Mouse (Mus musculus) heart, embryonic 12.5 days (tissue): ENCODE data around the gene Jmjd4. TPM values are rescaled to one million over a fixed set of nuclear protein-coding genes. Genes with fewer than 3 reads are reported as not detected.
A peak's percentile ranks its signal among the peaks of the same experiment; 100 is the strongest.

Source experiments
- ATAC-seq: fragments of 200-750 bp; cut with Nextera tagmentation; 2 replicates; pipeline ENCODE4 v1.8.0; 2017; ENCODE audit warnings: moderate TSS enrichment, moderate library complexity; ENCODE audit not compliant: insufficient number of reproducible peaks, low FRiP score
- H3K27ac ChIP-seq: fragments of 300-500 bp; sonication (generic); 2 replicates; pipeline ENCODE4 v1.5.1; 2016; ENCODE audit warnings: mild to moderate bottlenecking, moderate library complexity; ENCODE audit not compliant: poor library complexity, severe bottlenecking
- H3K27me3 ChIP-seq: fragments of 300-500 bp; sonication (generic); replicated peaks from 2 replicates; pipeline ENCODE4 v1.6.1; 2016; ENCODE audit warnings: mild to moderate bottlenecking, moderate library complexity
- H3K36me3 ChIP-seq: fragments of 300-500 bp; sonication (generic); 2 replicates; pipeline ENCODE4 v1.6.1; 2016; ENCODE audit warnings: mild to moderate bottlenecking, moderate library complexity
- H3K4me1 ChIP-seq: fragments of 300-500 bp; sonication (generic); replicated peaks from 2 replicates; pipeline ENCODE4 v1.6.1; 2016; ENCODE audit warnings: mild to moderate bottlenecking
- H3K4me2 ChIP-seq: fragments of 300-500 bp; sonication (generic); 2 replicates; pipeline ENCODE4 v1.6.1; 2016; ENCODE audit warnings: mild to moderate bottlenecking, moderate library complexity
- H3K4me3 ChIP-seq: fragments of 300-500 bp; sonication (generic); 2 replicates; pipeline ENCODE4 v1.5.1; 2016; ENCODE audit warnings: mild to moderate bottlenecking
- H3K9ac ChIP-seq: fragments of 300-500 bp; sonication (generic); 2 replicates; pipeline ENCODE4 v1.6.1; 2016; ENCODE audit warnings: mild to moderate bottlenecking, moderate library complexity
- H3K9me3 ChIP-seq: fragments of 300-500 bp; sonication (generic); replicated peaks from 2 replicates; pipeline ENCODE4 v1.6.1; 2016; ENCODE audit warnings: mild to moderate bottlenecking, moderate library complexity
- WGBS: fragments of 180-500 bp; shearing (Covaris S2); methylation state at CpG from one replicate; pipeline ENCODE4 v1.1.7; 2016; 5-methylcytosine and 5-hydroxymethylcytosine counted together
- polyA plus RNA-seq: library from polyadenylated mRNA; unstranded; fragments of >200 nt; fragmentation: Nextera tagmentation; extraction: Ambion mirVana; gene quantifications from 2 replicates; pipeline ENCODE4 v1.2.1, GENCODE M21; 2016

Jmjd4 gene
- polyA plus RNA-seq, 1 experiment from 2014 or later, result 11.7 TPM

- H3K27me3 ChIP-seq, result no peaks in the 10 kb centered on the region
- H3K27ac ChIP-seq, result no peak overlapping the region
- no peak for ATAC-seq
- H3K4me3 ChIP-seq, result no peak overlapping the region
- peaks cover 55% of the 10 kb centered on the region for H3K36me3 ChIP-seq
- WGBS, result 67% methylated on average over 9 of the region's 9 CpGs
- H3K4me1 ChIP-seq, result peaks cover 15% of the 10 kb centered on the region
- H3K9ac ChIP-seq, result no peak overlapping the region
- H3K4me2 ChIP-seq, result no peak overlapping the region
- no peaks in the 10 kb centered on the region for H3K9me3 ChIP-seq
Measured at GRCm38 (mm10) chr11:59428057-59428660, 21.7 kb upstream of the Jmjd4 start.

- H3K4me1 ChIP-seq, result peaks cover 20% of the 10 kb centered on the region
- no peak for ATAC-seq
- H3K9ac ChIP-seq, result no peak overlapping the region
- WGBS, result 57% methylated on average over 1 of the region's 1 CpGs
- no peak overlapping the region for H3K27ac ChIP-seq
- no peaks in the 10 kb centered on the region for H3K9me3 ChIP-seq
- no peak overlapping the region for H3K4me2 ChIP-seq
- H3K36me3 ChIP-seq, result peaks cover 57% of the 10 kb centered on the region
- no peaks in the 10 kb centered on the region for H3K27me3 ChIP-seq
- H3K4me3 ChIP-seq, result no peak overlapping the region
Measured at GRCm38 (mm10) chr11:59429959-59430358, 19.9 kb upstream of the Jmjd4 start.

GRCm38 (mm10) chr11:59432261-59432660 lies 17.6 kb upstream of the Jmjd4 start:
- ATAC-seq, result no peak
- no peak overlapping the region for H3K4me3 ChIP-seq
- H3K9me3 ChIP-seq, result peaks cover 8% of the 10 kb centered on the region
- H3K4me2 ChIP-seq, result no peak overlapping the region
- H3K4me1 ChIP-seq, result peaks cover 11% of the 10 kb centered on the region; the same call in 1 of the 2 replicates
- H3K9ac ChIP-seq, result no peak overlapping the region
- 67% methylated on average over 3 of the region's 3 CpGs for WGBS
- H3K36me3 ChIP-seq, result peaks cover 54% of the 10 kb centered on the region
- H3K27me3 ChIP-seq, result no peaks in the 10 kb centered on the region
- H3K27ac ChIP-seq, result no peak overlapping the region

GRCm38 (mm10) chr11:59437954-59438353 lies 11.9 kb upstream of the Jmjd4 start:
- Histone ChIP-seq H3K27ac (no peak overlapping the region), H3K4me3 (no peak overlapping the region), H3K9me3 (peaks cover 8% of the 10 kb centered on the region), H3K4me2 (no peak overlapping the region), H3K27me3 (no peaks in the 10 kb centered on the region), H3K9ac (no peak overlapping the region), H3K36me3 (peaks cover 57% of the 10 kb centered on the region), H3K4me1 (peaks cover 7% of the 10 kb centered on the region; the same call in 1 of the 2 replicates)
- WGBS, result 89% methylated on average over 12 of the region's 12 CpGs
- no peak for ATAC-seq

- Histone ChIP-seq H3K4me3 (no peak overlapping the region), H3K27ac (no peak overlapping the region), H3K4me1 (no peaks in the 10 kb centered on the region), H3K4me2 (no peak overlapping the region), H3K36me3 (peaks cover 41% of the 10 kb centered on the region), H3K27me3 (no peaks in the 10 kb centered on the region), H3K9me3 (no peaks in the 10 kb centered on the region), H3K9ac (no peak overlapping the region)
- ATAC-seq, result no peak
Measured at GRCm38 (mm10) chr11:59443102-59443501, 6.7 kb upstream of the Jmjd4 start.

GRCm38 (mm10) chr11:59450230-59450771 lies 456 bp downstream of the Jmjd4 start:
- H3K4me3 ChIP-seq, result peak overlapping the region; percentile 83
- peaks cover 20% of the 10 kb centered on the region for H3K4me1 ChIP-seq
- ATAC-seq, result peak; percentile 58
- H3K27ac ChIP-seq, result peak overlapping the region; percentile 67
- under 1% methylated on average over 38 of the region's 38 CpGs for WGBS
- H3K4me2 ChIP-seq, result peak overlapping the region; percentile 91
- peak overlapping the region; percentile 90 for H3K9ac ChIP-seq
- no peaks in the 10 kb centered on the region for H3K9me3 ChIP-seq
- peaks cover 44% of the 10 kb centered on the region for H3K36me3 ChIP-seq
- no peaks in the 10 kb centered on the region for H3K27me3 ChIP-seq

GRCm38 (mm10) chr11:59451086-59451485 lies 1.2 kb downstream of the Jmjd4 start, which contains the start of gene Snap47:
Gene Snap47 (minus strand): TSS chr11:59451186.
- 60% methylated on average over 4 of the region's 4 CpGs for WGBS
- H3K9ac ChIP-seq, result peak within 1 kb of the TSS; percentile 90
- H3K27ac ChIP-seq, result peak within 1 kb of the TSS; percentile 67
- no peaks in the 10 kb centered on the region for H3K27me3 ChIP-seq
- H3K4me3 ChIP-seq, result peak within 1 kb of the TSS; percentile 83
- H3K9me3 ChIP-seq, result no peaks in the 10 kb centered on the region
- peaks cover 51% of the 10 kb centered on the region for H3K36me3 ChIP-seq
- peaks cover 20% of the 10 kb centered on the region for H3K4me1 ChIP-seq
- ATAC-seq, result no peak
- peak within 1 kb of the TSS; percentile 91 for H3K4me2 ChIP-seq

- no peak for ATAC-seq
- Histone ChIP-seq H3K4me1 (peaks cover 18% of the 10 kb centered on the region), H3K27me3 (no peaks in the 10 kb centered on the region), H3K9ac (no peak overlapping the region), H3K4me2 (no peak overlapping the region), H3K4me3 (no peak overlapping the region), H3K9me3 (0 out of 2 replicates have a peak, but pooled peaks cover 2% of the 10 kb centered on the region), H3K27ac (no peak overlapping the region), H3K36me3 (peaks cover 64% of the 10 kb centered on the region)
- WGBS, result 81% methylated on average over 2 of the region's 2 CpGs
Measured at GRCm38 (mm10) chr11:59456346-59456745, 6.5 kb downstream of the Jmjd4 start.

- peaks cover 62% of the 10 kb centered on the region for H3K36me3 ChIP-seq
Measured at GRCm38 (mm10) chr11:59456891-59457290, 7.0 kb downstream of the Jmjd4 start.

GRCm38 (mm10) chr11:59458973-59459372 lies 9.1 kb downstream of the Jmjd4 start:
- peak; percentile 84 for ATAC-seq
- Histone ChIP-seq H3K4me2 (peak overlapping the region; percentile 45), H3K36me3 (peaks cover 69% of the 10 kb centered on the region), H3K9me3 (peaks cover 22% of the 10 kb centered on the region), H3K4me3 (no peak overlapping the region), H3K4me1 (peaks cover 17% of the 10 kb centered on the region), H3K9ac (no peak overlapping the region), H3K27me3 (no peaks in the 10 kb centered on the region), H3K27ac (peak overlapping the region; percentile 91)
- WGBS, result 10% methylated on average over 5 of the region's 5 CpGs

More at GRCm38 (mm10) chr11:59456891-59457290, 7.0 kb downstream of the Jmjd4 start:
- Histone ChIP-seq H3K27ac (no peak overlapping the region), H3K4me2 (no peak overlapping the region), H3K27me3 (no peaks in the 10 kb centered on the region), H3K4me3 (no peak overlapping the region), H3K9me3 (0 out of 2 replicates have a peak, but pooled peaks cover 5% of the 10 kb centered on the region), H3K4me1 (peaks cover 17% of the 10 kb centered on the region), H3K9ac (no peak overlapping the region)
- no peak for ATAC-seq
- WGBS, result 91% methylated on average over 2 of the region's 2 CpGs

GRCm38 (mm10) chr11:59460459-59460858 lies 10.6 kb downstream of the Jmjd4 start:
- Histone ChIP-seq H3K9ac (no peak overlapping the region), H3K27ac (no peak overlapping the region), H3K9me3 (peaks cover 29% of the 10 kb centered on the region), H3K36me3 (peaks cover 65% of the 10 kb centered on the region), H3K27me3 (no peaks in the 10 kb centered on the region), H3K4me2 (no peak overlapping the region), H3K4me3 (no peak overlapping the region), H3K4me1 (peaks cover 17% of the 10 kb centered on the region)
- ATAC-seq, result no peak
- WGBS, result 95% methylated on average over 2 of the region's 2 CpGs
